Mouse (Mus musculus) embryonic facial prominence, embryonic 11.5 days (tissue): ENCODE data around the gene Ankrd33b. TPM values are rescaled to one million over a fixed set of nuclear protein-coding genes. Genes with fewer than 3 reads are reported as not detected.

ENCODE experiments used
- ATAC-seq: fragments of 200-750 bp; cut with Nextera tagmentation; replicated peaks from 2 replicates; pipeline ENCODE4 v1.8.0; 2017; ENCODE audit warnings: low read depth; ENCODE audit not compliant: insufficient number of reproducible peaks, low FRiP score, low TSS enrichment
- DNase-seq: peaks from one replicate; pipeline ENCODE4 v3.0.0-alpha.2; 2015; ENCODE audit warnings: low spot score
- H3K27ac ChIP-seq: fragments of 300-500 bp; sonication (generic); replicated peaks from 2 replicates; pipeline ENCODE4 v1.5.1; 2014; ENCODE audit warnings: mild to moderate bottlenecking, low read depth, low read length, control low read depth
- H3K27me3 ChIP-seq: fragments of 300-500 bp; sonication (generic); 2 replicates; pipeline ENCODE4 v1.6.1; 2014; ENCODE audit warnings: mild to moderate bottlenecking, low read length, moderate library complexity, mixed read lengths; ENCODE audit not compliant: control insufficient read depth, insufficient read depth
- H3K36me3 ChIP-seq: fragments of 300-500 bp; sonication (generic); replicated peaks from 2 replicates; pipeline ENCODE4 v1.6.1; 2014; ENCODE audit warnings: low read depth, mild to moderate bottlenecking, low read length, moderate library complexity, mixed read lengths; ENCODE audit not compliant: control insufficient read depth, insufficient read depth
- H3K4me1 ChIP-seq: fragments of 300-500 bp; sonication (generic); 2 replicates; pipeline ENCODE4 v1.6.1; 2014; ENCODE audit warnings: low read length, mixed read lengths; ENCODE audit not compliant: control insufficient read depth, insufficient read depth
- H3K4me2 ChIP-seq: fragments of 300-500 bp; sonication (generic); 2 replicates; pipeline ENCODE4 v1.6.1; 2014; ENCODE audit warnings: low read depth, mild to moderate bottlenecking, control low read depth, low read length, moderate library complexity
- H3K4me3 ChIP-seq: fragments of 300-500 bp; sonication (generic); 2 replicates; pipeline ENCODE4 v1.5.1; 2014; ENCODE audit warnings: low read depth, low read length, control low read depth
- H3K9ac ChIP-seq: fragments of 300-500 bp; sonication (generic); replicated peaks from 2 replicates; pipeline ENCODE4 v1.6.1; 2014; ENCODE audit warnings: mild to moderate bottlenecking, control low read depth, low read length
- H3K9me3 ChIP-seq: fragments of 300-500 bp; sonication (generic); replicated peaks from 2 replicates; pipeline ENCODE4 v1.6.1; 2016; ENCODE audit warnings: mild to moderate bottlenecking, low read length, inconsistent platforms, mixed read lengths; ENCODE audit not compliant: control insufficient read depth
- WGBS: fragments of 180-500 bp; shearing (Covaris S2); extraction: QIAGEN DNeasy Blood & Tissue Kit; methylation state at CpG from one replicate; pipeline ENCODE4 v1.1.7; 2014; 5-methylcytosine and 5-hydroxymethylcytosine counted together
- polyA plus RNA-seq: library from polyadenylated mRNA; unstranded; fragments of >200 nt; fragmentation: Nextera tagmentation; extraction: Ambion mirVana; gene quantifications from 2 replicates; pipeline ENCODE4 v1.2.1, GENCODE M21; 2014

Gene Ankrd33b
- polyA plus RNA-seq, 1 experiment from 2014 or later: 0.13 TPM

DNA sequence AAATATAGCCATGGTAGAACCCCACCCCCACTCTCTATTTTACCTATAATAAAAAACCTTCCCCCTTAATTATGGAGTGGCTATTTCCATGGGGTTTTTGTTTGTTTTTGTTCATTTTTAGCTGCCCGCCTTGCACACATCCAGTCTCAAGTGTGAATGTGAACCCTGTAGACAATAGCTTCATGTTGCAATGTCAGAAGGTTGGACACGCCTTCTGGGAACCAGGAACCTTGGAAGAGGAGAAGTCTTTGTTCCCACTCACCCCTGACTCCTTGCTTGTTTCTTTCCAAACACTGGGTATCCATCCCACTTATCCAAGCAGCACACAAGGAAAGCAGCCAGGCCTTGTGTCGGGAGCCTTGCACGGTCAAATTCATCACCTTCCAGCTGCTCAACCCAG is 48.5 kb downstream of the Ankrd33b start:
- Histone ChIP-seq H3K4me1 (no peaks in the 10 kb centered on the region), H3K9me3 (no peaks in the 10 kb centered on the region), H3K9ac (no peak overlapping the region), H3K27me3 (no peaks in the 10 kb centered on the region), H3K4me3 (no peak overlapping the region), H3K4me2 (no peak overlapping the region), H3K27ac (no peak overlapping the region), H3K36me3 (no peaks in the 10 kb centered on the region)
- ATAC-seq: no peak
- 58% methylated on average over 4 of the region's 4 CpGs for WGBS
- DNase-seq: no peak

DNA sequence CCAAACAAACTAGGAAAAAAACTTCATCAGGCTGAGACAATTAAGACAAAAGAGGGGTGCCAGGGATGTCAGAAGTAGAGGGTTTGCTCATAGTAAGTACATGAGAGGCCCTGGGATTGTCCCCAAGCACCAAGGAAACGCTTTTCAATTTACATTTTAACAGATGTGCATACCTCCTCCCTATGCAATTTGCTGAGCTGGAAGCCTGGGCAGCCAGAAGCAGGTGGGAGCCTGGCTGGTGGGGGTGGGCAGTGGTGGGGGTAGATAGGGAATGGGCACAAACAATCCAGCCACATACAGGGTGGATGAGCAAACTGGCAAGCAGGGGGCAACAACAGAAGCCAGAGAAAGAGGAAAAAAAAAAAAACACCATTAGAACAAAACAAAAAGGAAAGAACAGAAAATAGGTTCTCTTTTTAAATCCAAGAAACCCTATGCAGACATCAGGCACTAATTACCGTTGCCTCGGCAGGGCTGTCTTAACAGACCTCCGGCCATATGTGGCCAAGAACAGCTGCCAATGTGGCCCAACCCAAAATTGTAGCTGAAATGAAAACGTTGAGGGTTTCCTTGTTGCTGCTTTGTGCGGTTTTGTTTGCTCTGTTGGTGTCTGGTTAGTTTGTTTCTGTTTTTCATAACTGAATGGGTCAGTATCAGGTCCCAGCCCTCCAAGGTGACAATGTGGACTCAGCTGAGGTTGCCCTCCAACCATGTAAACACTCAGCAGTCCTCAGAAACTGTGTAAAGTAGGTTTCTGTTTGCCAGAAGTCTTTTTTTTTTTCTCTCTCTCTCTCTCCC is 49.2 kb downstream of the Ankrd33b start:
- whole genome bisulfite sequencing: 31% methylated on average over 6 of the region's 6 CpGs
- Histone ChIP-seq H3K27ac (0 out of 2 replicates have a peak overlapping the region, but pooled peaks have one; percentile 22), H3K4me1 (no peaks in the 10 kb centered on the region), H3K36me3 (no peaks in the 10 kb centered on the region), H3K9me3 (no peaks in the 10 kb centered on the region), H3K9ac (no peak overlapping the region), H3K4me3 (no peak overlapping the region), H3K27me3 (no peaks in the 10 kb centered on the region), H3K4me2 (no peak overlapping the region)
- DNase-seq (peak; percentile 65), ATAC-seq (no peak)

DNA sequence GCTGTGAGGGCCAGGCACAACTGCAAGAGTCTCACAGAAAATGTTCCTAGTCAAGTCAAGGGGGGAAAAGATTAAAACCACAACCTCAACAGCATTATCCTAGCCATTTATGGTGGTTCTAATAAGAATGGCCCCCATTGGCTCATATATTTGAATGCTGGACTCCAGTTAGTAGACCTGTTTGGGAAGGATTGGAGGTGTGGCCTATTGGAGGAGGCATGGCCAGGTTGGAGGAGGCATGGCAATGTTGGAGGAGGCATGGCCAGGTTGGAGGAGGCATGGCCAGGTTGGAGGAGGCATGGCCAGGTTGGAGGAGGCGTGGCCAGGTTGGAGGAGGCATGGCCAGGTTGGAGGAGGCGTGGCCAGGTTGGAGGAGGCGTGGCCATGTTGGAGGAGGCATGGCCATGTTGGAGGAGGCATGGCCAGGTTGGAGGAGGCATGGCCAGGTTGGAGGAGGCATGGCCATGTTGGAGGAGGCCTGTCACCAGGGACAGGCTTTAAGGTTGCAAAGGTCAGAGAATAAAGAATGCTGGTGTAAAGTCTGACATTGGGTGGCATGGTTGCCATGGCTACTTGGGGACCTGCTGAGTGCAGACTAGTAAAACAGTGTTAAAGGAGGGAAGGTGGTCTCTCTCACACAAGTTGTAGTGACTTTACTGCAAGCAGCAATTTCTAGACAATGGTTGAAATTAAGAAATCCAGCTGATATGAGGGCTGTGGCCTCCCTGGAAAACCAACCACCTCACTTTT is 50.3 kb downstream of the Ankrd33b start:
- Histone ChIP-seq H3K4me2 (no peak overlapping the region), H3K27ac (no peak overlapping the region), H3K4me3 (no peak overlapping the region), H3K9ac (no peak overlapping the region), H3K9me3 (no peaks in the 10 kb centered on the region), H3K4me1 (no peaks in the 10 kb centered on the region), H3K36me3 (no peaks in the 10 kb centered on the region), H3K27me3 (no peaks in the 10 kb centered on the region)
- ATAC-seq: no peak
- 85% methylated on average over 3 of the region's 3 CpGs for WGBS
- DNase-seq: no peak

DNA sequence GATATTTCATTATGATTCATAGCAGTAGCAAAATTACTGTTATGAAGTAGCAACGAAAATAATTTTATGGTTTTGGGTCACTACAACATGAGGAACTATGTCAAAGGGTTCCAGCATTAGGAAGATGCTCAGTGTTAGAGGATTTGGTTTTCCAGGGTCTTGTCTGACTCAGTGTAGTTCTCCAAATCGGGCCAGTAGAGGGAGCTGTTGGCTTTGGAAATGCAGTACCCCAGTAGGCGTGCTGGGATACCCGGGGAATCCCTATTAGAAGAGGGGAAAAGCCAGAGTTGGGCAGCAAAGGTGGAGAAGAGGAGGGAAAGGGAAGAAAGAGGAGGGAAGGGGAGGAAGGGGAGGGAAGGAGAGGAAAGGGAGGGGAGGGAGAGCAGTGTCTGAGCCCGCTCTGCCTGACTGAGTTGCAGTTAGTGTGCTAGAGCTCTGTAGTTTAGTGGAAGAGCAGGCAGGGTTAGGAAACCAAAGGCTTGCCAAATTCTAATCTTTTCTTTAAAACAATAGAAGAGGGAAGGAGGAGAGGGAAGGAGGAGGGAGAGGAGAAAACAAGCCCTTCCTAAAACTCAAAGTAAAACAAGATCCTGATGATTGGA is 51.8 kb downstream of the Ankrd33b start:
- no peak overlapping the region for H3K4me3 ChIP-seq
- H3K9me3 ChIP-seq: no peaks in the 10 kb centered on the region
- H3K27ac ChIP-seq: no peak overlapping the region
- H3K27me3 ChIP-seq: no peaks in the 10 kb centered on the region
- H3K4me2 ChIP-seq: no peak overlapping the region
- no peaks in the 10 kb centered on the region for H3K36me3 ChIP-seq
- H3K9ac ChIP-seq: no peak overlapping the region
- ATAC-seq (peak; percentile 68), DNase-seq (peak; percentile 92)
- WGBS: 5% methylated on average over 5 of the region's 5 CpGs
- H3K4me1 ChIP-seq: no peaks in the 10 kb centered on the region

DNA sequence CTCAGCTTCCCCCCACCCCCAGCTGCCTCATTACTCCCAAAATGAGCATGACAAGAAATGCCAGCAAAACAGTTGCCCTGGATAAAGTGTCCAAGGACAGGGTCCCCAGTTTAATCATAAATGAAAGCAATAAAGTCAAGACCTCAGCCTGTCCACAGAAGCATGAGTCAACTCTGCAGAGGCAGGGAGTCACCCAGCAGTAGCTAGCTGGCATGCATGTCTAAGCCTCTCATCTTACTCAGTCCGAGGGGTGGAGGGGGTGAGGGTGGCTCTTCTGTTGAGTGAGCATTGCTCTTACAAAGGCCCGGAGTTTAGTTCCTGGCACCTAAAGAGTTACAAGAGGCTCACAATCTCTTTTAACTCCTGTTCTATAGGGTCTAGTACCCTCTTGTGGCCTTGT is 55.5 kb downstream of the Ankrd33b start:
- H3K36me3 ChIP-seq: no peaks in the 10 kb centered on the region
- no peaks in the 10 kb centered on the region for H3K27me3 ChIP-seq
- 70% methylated on average over 2 of the region's 2 CpGs for WGBS
- H3K4me3 ChIP-seq: no peak overlapping the region
- H3K9me3 ChIP-seq: no peaks in the 10 kb centered on the region
- ATAC-seq (no peak), DNase-seq (no peak)
- no peak overlapping the region for H3K9ac ChIP-seq
- H3K4me2 ChIP-seq: no peak overlapping the region
- H3K4me1 ChIP-seq: no peaks in the 10 kb centered on the region
- H3K27ac ChIP-seq: no peak overlapping the region

DNA sequence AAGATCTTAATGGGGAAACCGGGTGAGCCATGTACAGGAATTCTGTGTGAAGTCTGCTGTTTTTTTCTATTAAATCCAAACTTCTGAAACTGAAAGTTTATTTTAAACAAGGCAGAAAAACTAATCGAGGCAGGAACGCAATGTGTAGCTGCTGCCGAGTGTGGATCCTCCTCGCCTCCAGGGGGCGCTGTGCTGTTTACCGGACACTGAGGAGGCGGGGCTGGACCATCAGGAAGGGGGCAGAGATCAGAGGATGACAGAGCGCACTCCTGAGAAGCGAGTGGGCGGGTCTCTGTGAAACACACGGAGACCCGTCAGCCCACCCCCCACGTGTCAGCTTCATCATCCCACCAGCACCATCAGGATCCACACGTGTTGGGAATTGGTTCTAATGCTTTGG is 58.0 kb downstream of the Ankrd33b start:
- Histone ChIP-seq H3K9me3 (no peaks in the 10 kb centered on the region), H3K4me1 (no peaks in the 10 kb centered on the region), H3K27me3 (no peaks in the 10 kb centered on the region), H3K27ac (no peak overlapping the region), H3K9ac (no peak overlapping the region), H3K36me3 (no peaks in the 10 kb centered on the region), H3K4me2 (no peak overlapping the region), H3K4me3 (no peak overlapping the region)
- ATAC-seq (no peak), DNase-seq (no peak)
- WGBS: 68% methylated on average over 15 of the region's 15 CpGs

DNA sequence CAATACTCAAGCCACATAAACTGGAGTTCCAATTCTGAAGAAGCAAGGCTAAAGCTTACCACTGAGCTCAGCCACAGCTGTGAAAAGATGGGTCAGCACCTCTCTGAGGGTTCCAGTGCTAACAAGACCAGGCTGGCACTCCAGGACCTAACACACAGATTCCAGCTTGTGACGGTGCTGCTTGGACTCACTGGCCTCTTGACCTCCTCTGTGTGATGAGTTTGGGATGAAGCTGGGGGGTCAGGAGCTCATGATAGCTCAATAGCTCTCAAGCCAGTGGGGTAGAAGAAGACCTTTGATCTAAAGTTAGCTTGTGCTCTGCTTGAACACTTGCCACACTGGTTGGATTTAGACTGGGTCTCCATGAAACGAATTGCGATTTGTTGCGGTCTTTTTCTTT is 60.8 kb downstream of the Ankrd33b start:
- DNase-seq (no peak), ATAC-seq (no peak)
- Histone ChIP-seq H3K36me3 (no peaks in the 10 kb centered on the region), H3K27me3 (no peaks in the 10 kb centered on the region), H3K4me3 (no peak overlapping the region), H3K9me3 (no peaks in the 10 kb centered on the region), H3K4me1 (no peaks in the 10 kb centered on the region), H3K27ac (no peak overlapping the region), H3K4me2 (no peak overlapping the region), H3K9ac (no peak overlapping the region)
- 75% methylated on average over 4 of the region's 4 CpGs for WGBS

DNA sequence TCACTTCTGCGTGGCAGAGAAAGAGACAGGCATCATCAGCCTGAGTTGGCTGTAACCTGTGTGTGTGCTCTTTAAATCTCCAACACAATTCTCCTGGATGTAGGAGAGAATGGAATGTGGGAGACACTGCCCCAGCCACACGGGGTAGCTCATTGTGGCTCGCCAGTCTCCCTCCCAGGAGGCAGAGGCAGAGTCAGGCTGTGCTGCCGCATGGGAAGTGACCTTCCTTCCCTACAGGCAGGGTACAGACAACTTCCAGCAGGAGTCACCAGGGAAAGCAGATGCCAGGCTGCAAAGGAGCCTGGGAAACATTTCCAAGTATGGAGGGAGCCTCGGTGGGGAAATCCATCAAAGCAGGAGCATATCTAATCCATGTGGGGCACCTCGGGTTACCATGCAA is 62.3 kb downstream of the Ankrd33b start:
- Histone ChIP-seq H3K4me2 (no peak overlapping the region), H3K27me3 (no peaks in the 10 kb centered on the region), H3K9ac (no peak overlapping the region), H3K36me3 (no peaks in the 10 kb centered on the region), H3K4me1 (no peaks in the 10 kb centered on the region), H3K4me3 (no peak overlapping the region), H3K27ac (no peak overlapping the region), H3K9me3 (no peaks in the 10 kb centered on the region)
- DNase-seq (no peak), ATAC-seq (no peak)
- 62% methylated on average over 6 of the region's 6 CpGs for WGBS
